Mouse (Mus musculus) adrenal gland, adult 18-20 months (tissue): ENCODE measurements at regions not wholly inside any gene's neighbourhood (a gene's known extent, or its start where the extent isn't known, plus 50 kb on each side); places are given as distances from the start of the nearest gene placed in this dataset.
A peak's percentile ranks its signal among the peaks of the same experiment; 100 is the strongest.

ENCODE experiments used
- DNase-seq, 2 experiments: peaks; one replicate each; pipeline ENCODE4 v3.0.0; 2021 to 2022; ENCODE audit warnings: low spot score in 2 of 2

GRCm38 (mm10) chr12:96198928-96199327 is 506.9 kb downstream of the Flrt2 start:
- DNase-seq = no peak

- no peak for DNase-seq
Measured at GRCm38 (mm10) chr12:96201855-96202254, 509.8 kb downstream of the Flrt2 start.

- no peak for DNase-seq
Measured at GRCm38 (mm10) chr12:96226446-96226845, 534.4 kb downstream of the Flrt2 start.

DNA sequence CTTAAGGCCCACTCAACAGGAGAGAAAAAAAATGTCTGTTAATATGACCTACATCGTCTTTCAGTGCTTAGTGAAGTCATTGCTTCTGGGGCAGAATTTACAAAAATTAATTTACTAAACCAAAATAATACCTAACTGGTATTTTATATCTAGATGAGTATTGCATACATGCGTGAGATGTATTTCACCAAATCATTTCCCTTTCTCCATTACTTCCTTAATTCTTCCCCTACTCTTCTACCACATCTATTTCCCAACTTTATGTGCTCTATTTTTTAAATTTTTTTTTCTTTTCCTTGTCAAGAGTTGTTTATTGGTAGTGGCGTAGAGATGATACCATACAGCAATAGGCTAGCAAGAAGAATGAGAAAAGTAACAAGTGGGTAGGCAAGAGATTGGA is 536.7 kb downstream of the Flrt2 start:
- no peak for DNase-seq

GRCm38 (mm10) chr12:96235510-96235909 is 543.5 kb downstream of the Flrt2 start:
- no peak for DNase-seq

- no peak for DNase-seq
Measured at GRCm38 (mm10) chr12:96235996-96236525, 544.0 kb downstream of the Flrt2 start.

- no peak for DNase-seq
Measured at GRCm38 (mm10) chr12:96239642-96240041, 547.6 kb downstream of the Flrt2 start.

DNA sequence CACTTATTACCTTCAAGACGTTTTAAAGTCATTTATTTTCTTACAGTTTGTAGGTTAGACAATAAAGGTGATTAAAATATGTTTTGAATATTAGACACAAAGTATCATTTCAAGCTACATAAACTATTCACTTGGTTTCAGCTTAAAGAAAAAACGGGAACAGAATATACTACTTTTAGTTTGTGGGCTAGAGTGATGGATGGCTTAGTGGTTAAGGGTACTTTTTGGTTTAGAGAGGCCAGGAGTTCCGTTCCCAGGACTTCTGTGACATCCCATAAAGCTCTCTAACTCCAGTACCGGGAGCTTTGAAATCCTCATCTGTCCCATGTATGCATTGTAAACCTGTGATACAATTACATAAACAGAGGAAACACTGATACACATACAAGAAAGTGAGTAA is 570.0 kb downstream of the Flrt2 start:
- DNase-seq = no peak

DNA sequence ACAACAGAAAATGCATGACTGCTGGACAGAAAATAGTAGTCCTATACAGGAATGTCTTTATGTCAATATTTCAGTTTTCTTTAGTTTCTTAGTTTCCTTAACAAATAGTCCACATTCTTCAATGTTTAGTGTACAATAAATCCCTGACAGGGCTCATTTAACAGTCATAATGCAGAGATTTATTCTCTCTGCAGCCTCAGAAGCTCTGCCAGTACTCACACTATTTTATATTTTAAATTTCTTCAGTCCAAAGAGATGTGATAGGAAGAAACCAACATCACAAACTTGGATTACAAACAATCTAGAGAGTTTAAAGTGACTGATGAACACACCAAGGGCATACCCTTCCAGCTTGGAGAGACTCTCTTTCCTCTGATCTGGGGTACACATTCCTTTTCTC is 583.9 kb downstream of the Flrt2 start:
- DNase-seq = no peak

DNA sequence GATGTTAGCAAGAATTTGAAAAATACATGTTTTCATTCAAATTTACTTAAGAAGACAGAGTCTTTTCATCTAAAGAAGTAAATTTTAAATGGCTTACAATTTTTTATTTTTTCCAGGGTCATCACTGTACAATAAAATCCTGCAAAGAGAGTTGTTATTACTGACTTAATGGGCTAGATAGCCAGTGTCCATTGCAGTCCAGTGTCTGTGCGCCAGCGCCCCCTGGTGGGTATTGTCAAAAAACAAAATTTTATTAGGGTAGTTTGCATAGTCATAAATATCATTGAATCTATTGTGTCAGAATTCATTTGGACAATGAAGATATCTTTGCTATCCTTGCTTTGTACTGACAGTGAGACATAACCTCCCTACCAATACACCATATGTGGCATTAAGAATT is 619.1 kb downstream of the Flrt2 start:
- DNase-seq = peak; percentile 61

DNA sequence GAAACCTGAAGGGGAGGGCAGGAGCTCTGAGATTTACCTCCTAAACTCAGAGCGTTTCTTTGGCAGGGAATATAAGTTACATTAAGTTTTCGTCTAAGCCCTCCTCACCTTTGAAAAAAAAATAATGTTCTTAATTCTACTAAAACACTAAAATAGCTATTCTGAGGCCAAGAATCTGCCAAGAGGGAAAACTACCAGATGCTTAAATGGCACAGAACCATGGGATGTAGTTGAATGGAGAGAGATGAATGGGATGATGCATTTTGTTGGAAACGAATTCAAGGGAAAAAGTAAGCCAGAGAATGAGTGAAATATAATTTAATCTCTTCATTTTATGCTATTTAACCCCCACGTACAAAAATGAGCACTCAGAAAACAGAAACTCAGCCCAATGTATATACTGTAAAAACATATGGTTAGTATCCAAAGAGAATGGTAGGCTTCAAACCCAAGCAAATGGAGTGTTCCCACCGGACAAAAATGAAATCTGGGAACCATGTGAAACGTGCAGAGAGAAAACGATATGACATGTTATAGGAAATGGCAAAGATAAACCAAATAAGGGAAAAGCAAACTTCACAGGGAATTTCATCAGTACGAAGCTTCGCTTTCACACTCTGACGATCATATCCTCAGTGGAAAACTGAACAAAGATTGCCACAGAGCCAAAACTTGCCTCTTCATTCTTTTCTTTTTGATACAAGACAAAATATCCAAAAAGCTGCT is 631.2 kb downstream of the Flrt2 start:
- DNase-seq = no peak

GRCm38 (mm10) chr12:96351143-96351542 is 659.1 kb downstream of the Flrt2 start:
- no peak for DNase-seq

GRCm38 (mm10) chr12:96378924-96379323 is 686.9 kb downstream of the Flrt2 start:
- no peak for DNase-seq

GRCm38 (mm10) chr12:96419104-96419503 is 727.1 kb downstream of the Flrt2 start:
- no peak for DNase-seq

DNA sequence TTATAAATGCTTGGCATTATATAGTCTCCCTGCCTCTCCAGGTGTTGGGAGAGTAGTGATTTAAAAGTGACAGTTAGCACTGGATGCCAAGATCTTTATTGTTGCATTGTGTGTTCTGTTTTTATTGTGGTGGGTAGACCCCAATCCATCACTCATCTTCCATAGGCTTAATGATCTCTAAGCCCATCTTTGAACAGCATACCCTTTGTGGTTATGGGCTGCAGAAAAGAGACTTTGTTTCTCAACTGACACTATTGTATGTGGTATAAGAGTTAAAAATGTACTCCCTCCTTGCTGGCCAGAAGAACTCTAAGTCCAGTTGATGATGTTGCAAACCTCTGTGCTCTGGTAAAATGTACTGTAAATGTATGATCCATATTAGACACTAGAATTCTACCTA is 727.5 kb downstream of the Flrt2 start:
- DNase-seq = no peak

GRCm38 (mm10) chr12:96427589-96427988 is 735.6 kb downstream of the Flrt2 start:
- no peak for DNase-seq

- no peak for DNase-seq
Measured at GRCm38 (mm10) chr12:96442546-96442945, 750.5 kb downstream of the Flrt2 start.

DNA sequence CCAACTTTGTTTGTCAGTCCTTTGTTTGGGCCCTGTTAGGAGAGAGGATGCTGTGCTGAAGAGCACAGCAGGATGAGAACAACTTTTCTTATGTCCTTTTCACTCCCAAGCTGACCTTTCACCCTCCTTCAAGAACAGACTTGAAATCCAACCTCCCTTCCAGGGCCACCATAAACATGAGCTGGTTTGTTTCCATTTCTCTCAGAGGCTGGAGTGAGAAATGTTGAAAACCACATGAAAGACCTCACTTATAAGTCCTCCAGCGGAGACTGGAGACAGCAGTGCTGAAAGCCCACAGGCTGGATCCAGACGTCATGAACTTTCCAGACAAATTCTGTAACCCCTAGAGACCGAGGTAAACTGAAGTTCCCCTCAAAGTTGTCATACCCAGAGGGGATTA is 761.3 kb downstream of the Flrt2 start:
- DNase-seq = no peak

- no peak for DNase-seq
Measured at GRCm38 (mm10) chr12:96476344-96476743, 784.3 kb downstream of the Flrt2 start.

- DNase-seq = no peak
Measured at GRCm38 (mm10) chr12:96488448-96488960, 796.5 kb downstream of the Flrt2 start.

GRCm38 (mm10) chr12:96509658-96510057 is 817.6 kb downstream of the Flrt2 start:
- no peak for DNase-seq

DNA sequence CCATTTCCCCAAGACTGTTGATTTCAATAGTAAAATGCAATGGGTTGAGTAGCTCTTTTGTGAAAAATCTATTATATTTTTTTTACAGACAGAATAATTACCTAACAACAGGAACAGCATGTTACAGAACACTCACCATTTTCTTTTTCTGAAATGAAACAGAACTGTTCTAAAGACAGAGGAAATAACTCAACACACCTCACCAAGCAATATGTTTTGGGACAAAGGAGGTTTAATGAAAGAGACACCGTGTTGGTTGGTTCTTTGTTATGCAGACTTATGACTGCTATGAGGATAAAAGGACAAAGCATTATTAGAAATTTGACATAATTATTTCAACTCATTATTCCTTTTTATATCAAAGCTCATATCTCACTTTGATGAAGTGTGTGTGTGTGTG is 866.8 kb downstream of the Flrt2 start:
- no peak for DNase-seq

GRCm38 (mm10) chr12:96594845-96595244 is 902.8 kb downstream of the Flrt2 start:
- DNase-seq = no peak
